Mouse (Mus musculus) layer of hippocampus, adult 2 months (tissue): ENCODE data around the gene Bcl6. TPM values are rescaled to one million over a fixed set of nuclear protein-coding genes. Genes with fewer than 3 reads are reported as not detected.
A peak's percentile ranks its signal among the peaks of the same experiment; 100 is the strongest.

Experiments used
- DNase-seq, 2 experiments: peaks; one replicate each; pipeline ENCODE4 v3.0.0; 2022; ENCODE audit warnings: low spot score in 2 of 2
- H3K27ac ChIP-seq: fragments of 200-600 bp; 2 replicates; pipeline ENCODE4 v1.8.1; 2022
- H3K4me3 ChIP-seq: fragments of 200-600 bp; 2 replicates; pipeline ENCODE4 v1.8.1; 2022; ENCODE audit warnings: mild to moderate bottlenecking
- CTCF ChIP-seq: fragments of 200-600 bp; conservative IDR thresholded peaks from 2 replicates; pipeline ENCODE4 v1.8.1; 2022; ENCODE audit warnings: antibody characterized with exemption, mild to moderate bottlenecking, moderate library complexity
- total RNA-seq, 2 experiments: library from RNA; stranded (reverse); gene quantifications; 2 replicates each; pipeline ENCODE4 v1.2.3; 2021

Bcl6 gene
- total RNA-seq, 2 experiments from 2014 or later = 56.8 to 61.5 TPM

GRCm38 (mm10) chr16:23987341-23988156 is 1.1 kb downstream of the Bcl6 start:
- TF ChIP-seq CTCF = no peak
- peak overlapping the region; percentile 99 for H3K27ac ChIP-seq
- peak overlapping the region; percentile 94 for H3K4me3 ChIP-seq
- DNase-seq = no peak

GRCm38 (mm10) chr16:23986871-23987270 is 1.8 kb downstream of the Bcl6 start:
- Histone ChIP-seq H3K4me3 (peak overlapping the region; percentile 94), H3K27ac (peak overlapping the region; percentile 99)
- DNase-seq = no peak
- no peak for TF ChIP-seq CTCF

GRCm38 (mm10) chr16:23986176-23986575 is 2.5 kb downstream of the Bcl6 start:
- no peak for DNase-seq
- Histone ChIP-seq H3K27ac (peak overlapping the region; percentile 99), H3K4me3 (peak overlapping the region; percentile 94)
- no peak for TF ChIP-seq CTCF

GRCm38 (mm10) chr16:23985467-23985861 is 3.2 kb downstream of the Bcl6 start:
- H3K27ac ChIP-seq = peak overlapping the region; percentile 99
- DNase-seq = no peak
- TF ChIP-seq CTCF = peak; percentile 82
- peak overlapping the region; percentile 94 for H3K4me3 ChIP-seq

- DNase-seq = peak in 1 of 2 experiments; percentile 44
- no peak for TF ChIP-seq CTCF
- H3K4me3 ChIP-seq = peak overlapping the region; percentile 94
- peak overlapping the region; percentile 99 for H3K27ac ChIP-seq
Measured at GRCm38 (mm10) chr16:23984760-23985466, 3.7 kb downstream of the Bcl6 start.

GRCm38 (mm10) chr16:23984183-23984582 is 4.5 kb downstream of the Bcl6 start:
- H3K4me3 ChIP-seq = peak overlapping the region; percentile 94
- TF ChIP-seq CTCF = peak; percentile 92
- peak overlapping the region; percentile 99 for H3K27ac ChIP-seq
- peak; percentile 86 to 92 for DNase-seq

- H3K27ac ChIP-seq = peak overlapping the region; percentile 99
- DNase-seq = peak; percentile 71 to 82
- peak overlapping the region; percentile 94 for H3K4me3 ChIP-seq
- peak; percentile 87 for TF ChIP-seq CTCF
Measured at GRCm38 (mm10) chr16:23982891-23983588, 5.6 kb downstream of the Bcl6 start.

GRCm38 (mm10) chr16:23981925-23982851 is 6.5 kb downstream of the Bcl6 start:
- TF ChIP-seq CTCF = peak; percentile 84
- Histone ChIP-seq H3K4me3 (peak overlapping the region; percentile 94), H3K27ac (peak overlapping the region; percentile 99)
- peak; percentile 77 to 78 for DNase-seq

- no peak for DNase-seq
- Histone ChIP-seq H3K4me3 (peak overlapping the region; percentile 94), H3K27ac (peak overlapping the region; percentile 99)
- no peak for TF ChIP-seq CTCF
Measured at GRCm38 (mm10) chr16:23980991-23981720, 7.5 kb downstream of the Bcl6 start.

- peak overlapping the region; percentile 99 for H3K27ac ChIP-seq
- no peak for TF ChIP-seq CTCF
- peak overlapping the region; percentile 94; the same call in 1 of the 2 replicates for H3K4me3 ChIP-seq
- no peak for DNase-seq
Measured at GRCm38 (mm10) chr16:23980201-23980870, 8.3 kb downstream of the Bcl6 start.

GRCm38 (mm10) chr16:23979446-23979845 is 9.2 kb downstream of the Bcl6 start:
- no peak for DNase-seq
- no peak for TF ChIP-seq CTCF
- H3K27ac ChIP-seq = peak overlapping the region; percentile 62
- no peak overlapping the region; the same call in 1 of the 2 replicates for H3K4me3 ChIP-seq
